14 mouse cellular contexts compared by ENCODE assay signal in the genomic region with DNA sequence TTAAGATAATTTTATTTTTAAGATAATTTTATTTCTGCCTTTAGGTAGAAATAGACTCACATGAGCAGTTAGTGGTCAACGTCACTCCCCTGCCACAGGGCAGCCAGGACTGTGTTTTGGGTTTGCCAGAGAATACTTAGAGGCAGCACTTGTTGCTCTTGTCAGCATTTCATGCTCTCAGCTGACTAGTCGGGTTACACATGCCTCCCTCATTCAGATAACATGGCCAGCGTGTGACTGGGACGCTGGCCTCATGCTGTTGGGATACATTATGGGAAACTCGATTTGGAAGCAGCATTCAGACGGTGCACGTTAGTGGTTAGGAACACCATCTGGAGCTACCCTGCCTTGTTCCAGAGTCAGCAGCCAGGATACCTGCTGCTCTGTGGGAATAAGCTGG.
"Had no signal": no experiment of that assay in that cellular context is flagged by ENCODE, and none has a peak within 500 bp of the region (broad histone marks: within the 10 kb centered on the region; RNA-seq: fewer than 3 reads in every experiment).

No protein-coding gene starts in this region.

- H3K4me3 ChIP-seq: limb, embryonic 15.5 days; liver, embryonic 12.5 days; midbrain, embryonic 10.5 days; midbrain, embryonic 15.5 days; neural tube, embryonic 13.5 days had no signal

- H3K4me1 ChIP-seq: limb, embryonic 15.5 days; liver, embryonic 12.5 days; midbrain, embryonic 10.5 days; midbrain, embryonic 15.5 days had no signal

- H3K27me3 ChIP-seq: limb, embryonic 15.5 days; liver, embryonic 12.5 days; midbrain, embryonic 15.5 days; neural tube, embryonic 13.5 days had no signal

- ATAC-seq: liver, embryonic 12.5 days; midbrain, embryonic 15.5 days had no signal

- H3K9ac ChIP-seq: limb, embryonic 15.5 days; liver, embryonic 12.5 days; lung, embryonic 14.5 days; midbrain, embryonic 15.5 days; neural tube, embryonic 13.5 days had no signal

- DNase-seq: kidney, postnatal 14 days; layer of hippocampus, postnatal 36 days; lung, embryonic 14.5 days; lung, postnatal 10 days; lung, postnatal 4 days; right cerebral cortex, postnatal 4 days; spleen, adult 18-20 months; thymus, adult 18-20 months; thymus, postnatal 14 days had no signal

- H3K4me2 ChIP-seq: limb, embryonic 15.5 days; liver, embryonic 12.5 days; lung, embryonic 14.5 days; midbrain, embryonic 15.5 days; neural tube, embryonic 13.5 days had no signal

- H3K27ac ChIP-seq: limb, embryonic 15.5 days; liver, embryonic 12.5 days; midbrain, embryonic 10.5 days; midbrain, embryonic 15.5 days; neural tube, embryonic 13.5 days had no signal

- H3K9me3 ChIP-seq: limb, embryonic 15.5 days; liver, embryonic 12.5 days; midbrain, embryonic 10.5 days; midbrain, embryonic 15.5 days; neural tube, embryonic 13.5 days had no signal

- H3K36me3 ChIP-seq: limb, embryonic 15.5 days; liver, embryonic 12.5 days; midbrain, embryonic 10.5 days; midbrain, embryonic 15.5 days; neural tube, embryonic 13.5 days had no signal
